8 mouse cellular contexts compared by ENCODE assay signal in the genomic region with DNA sequence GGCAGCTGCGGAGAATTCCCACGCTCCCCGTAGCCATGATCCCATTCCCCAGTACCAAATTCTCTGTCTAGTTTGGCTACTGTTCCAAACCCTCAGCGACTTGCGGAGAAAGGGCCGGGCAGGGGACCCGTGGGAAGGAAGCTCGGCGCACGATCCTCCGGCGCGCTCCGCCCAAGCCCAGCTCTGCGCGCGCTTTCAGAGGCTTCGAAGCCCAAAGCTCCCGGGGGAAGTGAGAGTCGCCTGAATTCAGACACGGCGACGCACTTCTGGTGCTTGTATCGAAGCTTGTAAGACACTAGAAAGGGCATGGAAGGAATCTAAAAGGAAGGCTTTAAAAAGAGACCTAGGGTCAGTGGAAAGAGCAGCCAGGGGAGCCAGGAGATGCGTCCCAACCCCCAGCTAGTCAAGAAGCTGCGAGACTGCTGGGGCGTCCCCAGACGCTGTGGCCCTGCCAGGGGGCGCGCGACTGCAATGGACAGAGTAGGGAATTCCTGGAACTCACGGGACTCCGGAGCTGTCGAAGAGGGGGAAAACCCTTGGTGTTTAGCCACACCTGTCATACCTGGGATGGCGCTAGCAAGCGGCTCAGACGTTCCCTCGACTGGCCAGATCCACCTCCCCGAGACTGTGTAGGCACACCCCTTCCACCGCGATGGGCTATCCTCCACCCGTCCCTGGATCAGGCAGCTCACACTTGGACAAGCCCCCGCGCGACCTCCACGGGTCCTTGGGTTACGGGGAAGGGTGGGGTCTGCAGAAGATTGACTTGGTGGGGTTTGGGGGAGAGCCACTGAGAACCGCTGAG. TPM values are rescaled to one million over a fixed set of nuclear protein-coding genes. Genes with fewer than 3 reads are reported as not detected.
A peak's percentile ranks its signal among the peaks of the same experiment; 100 is the strongest.
DNase-seq lines count a peak whose midpoint lies in the region; ATAC-seq and TF ChIP-seq lines count a peak whose summit lies in the region.

No protein-coding gene starts in this region.

- peaks cover 7% of the 10 kb centered on the region for H3K27me3 ChIP-seq in ES-Bruce4 (ENCODE audit: control insufficient read depth, insufficient read depth, low read length, poor library complexity, severe bottlenecking)
- H3K27me3 ChIP-seq in forebrain, embryonic 15.5 days = peaks cover 47% of the 10 kb centered on the region
- H3K27me3 ChIP-seq in liver, adult 2 months (ENCODE audit: control insufficient read depth, insufficient read depth, low read length) = 0 out of 2 replicates have a peak, but pooled peaks cover 3% of the 10 kb centered on the region

- no peak for TF ChIP-seq CTCF in ES-Bruce4 (IDR thresholded peaks at IDR 0.05; ENCODE audit: low read depth, low read length)
- TF ChIP-seq CTCF in liver, adult 2 months (IDR thresholded peaks at IDR 0.05; ENCODE audit: low read depth, low read length) = no peak

- H3K36me3 ChIP-seq in ES-Bruce4 (ENCODE audit: control insufficient read depth, insufficient read depth, low read length, poor library complexity, severe bottlenecking) = no peaks in the 10 kb centered on the region
- H3K36me3 ChIP-seq in forebrain, embryonic 15.5 days = no peaks in the 10 kb centered on the region
- H3K36me3 ChIP-seq in liver, adult 2 months (ENCODE audit: control insufficient read depth, insufficient read depth, low read length) = no peaks in the 10 kb centered on the region

- no peaks in the 10 kb centered on the region for H3K4me1 ChIP-seq in ES-Bruce4 (ENCODE audit: control insufficient read depth, insufficient read depth, low read length)
- peaks cover 48% of the 10 kb centered on the region for H3K4me1 ChIP-seq in forebrain, embryonic 15.5 days
- 0 out of 2 replicates have a peak, but pooled peaks cover 3% of the 10 kb centered on the region for H3K4me1 ChIP-seq in liver, adult 2 months (ENCODE audit: control insufficient read depth, insufficient read depth, low read length)

- H3K4me2 ChIP-seq in forebrain, embryonic 15.5 days (replicated peaks) = peak overlapping the region; percentile 98

- under 1% methylated on average over 48 of the region's 48 CpGs for WGBS in forebrain, embryonic 15.5 days
- WGBS in liver, adult 2 months = 2% methylated on average over 48 of the region's 48 CpGs

- peak; percentile 46 for ATAC-seq in forebrain, embryonic 15.5 days (replicated peaks)

- peak; percentile 21 to 35 for DNase-seq in adrenal gland, adult 18-20 months (ENCODE audit: low spot score in 2 of 2)
- peak; percentile 3 for DNase-seq in induced T-regulatory cell, adult 2 months (ENCODE audit: low read depth)
- DNase-seq in liver, adult 2 months (ENCODE audit: extremely low read depth, low read depth, low spot score) = no peak
- peak; percentile 66 for DNase-seq in neural tube, embryonic 10.5 days (ENCODE audit: extremely low spot score, low spot score)
- no peak for DNase-seq in thymus, postnatal 25 days
- DNase-seq in layer of hippocampus, adult 11-12 months (ENCODE audit: low spot score) = no peak

- no peaks in the 10 kb centered on the region for H3K9me3 ChIP-seq in ES-Bruce4 (replicated peaks; ENCODE audit: control insufficient read depth, insufficient read depth, low read length, poor library complexity, severe bottlenecking)
- no peaks in the 10 kb centered on the region for H3K9me3 ChIP-seq in forebrain, embryonic 15.5 days

- TF ChIP-seq EP300 in ES-Bruce4 (IDR thresholded peaks at IDR 0.05; ENCODE audit: insufficient read depth, low read depth, low read length) = no peak

- peak overlapping the region; percentile 51 for H3K4me3 ChIP-seq in ES-Bruce4 (ENCODE audit: low read depth, low read length)
- H3K4me3 ChIP-seq in forebrain, embryonic 15.5 days = peak overlapping the region; percentile 52
- H3K4me3 ChIP-seq in liver, adult 2 months (ENCODE audit: insufficient read depth, low read depth, low read length) = peak overlapping the region; percentile 56

- H3K27ac ChIP-seq in ES-Bruce4 (ENCODE audit: insufficient read depth, low read length) = no peak overlapping the region
- H3K27ac ChIP-seq in forebrain, embryonic 15.5 days (replicated peaks) = no peak overlapping the region
- no peak overlapping the region; the same call in 1 of the 2 replicates for H3K27ac ChIP-seq in liver, adult 2 months (replicated peaks; ENCODE audit: insufficient read depth, low read depth, low read length)

- TF ChIP-seq POLR2A in ES-Bruce4 (IDR thresholded peaks at IDR 0.05; ENCODE audit: insufficient read depth, low read length) = no peak
- no peak for TF ChIP-seq POLR2A in liver, adult 2 months (IDR thresholded peaks at IDR 0.05; ENCODE audit: extremely low read depth, insufficient read depth, low read length)

- H3K79me2 ChIP-seq in liver, adult 2 months (ENCODE audit: control insufficient read depth, insufficient read depth, low read length) = no peaks in the 10 kb centered on the region

- H3K9ac ChIP-seq in ES-Bruce4 (ENCODE audit: low read depth, poor library complexity, severe bottlenecking) = peak overlapping the region; percentile 50
- peak overlapping the region; percentile 52 for H3K9ac ChIP-seq in forebrain, embryonic 15.5 days (replicated peaks)
- peak overlapping the region; percentile 38; the same call in 1 of the 2 replicates for H3K9ac ChIP-seq in liver, adult 2 months (ENCODE audit: low read depth, low read length)

RNA-seq across cellular contexts. Expression of a gene that starts 2.8 kb away (rescaled TPM):
- polyA plus RNA-seq in ES-Bruce4 (2011; ENCODE audit: insufficient read depth, insufficient read length, low read depth, missing spikeins) = 1.2 and 2.1 TPM in 2 replicates
- total RNA-seq in adrenal gland, adult 18-20 months (2021) = 10 to 100 TPM; 12.6 to 55.5 TPM
- 0.88 and 1.3 TPM in 2 replicates for polyA plus RNA-seq in forebrain, embryonic 15.5 days (2015; fragmentation: Nextera tagmentation; extraction: Ambion mirVana)
- total RNA-seq in liver, adult 2 months (2014; rRNA removed) = 1.4 and 2.3 TPM in 2 replicates
- 0.73 and 0.87 TPM in 2 replicates for polyA plus RNA-seq in liver, adult 2 months (2012; rRNA removed)

Comparison
In these comparisons a context has a peak if more than half of its experiments do, and no peak if none do; other contexts are left out.
1. DNase-seq: peak in adrenal gland, adult 18-20 months (2 of 2), induced T-regulatory cell, adult 2 months (single experiment) and neural tube, embryonic 10.5 days (single experiment); none in liver, adult 2 months (single experiment), thymus, postnatal 25 days (single experiment) and layer of hippocampus, adult 11-12 months (single experiment).
2. Peak in every context shown above with its lines, with median percentiles within 50 percentile points of each other: H3K4me3 ChIP-seq and H3K9ac ChIP-seq.